ENCODE assay signal across 8 mouse cellular contexts in the genomic region with DNA sequence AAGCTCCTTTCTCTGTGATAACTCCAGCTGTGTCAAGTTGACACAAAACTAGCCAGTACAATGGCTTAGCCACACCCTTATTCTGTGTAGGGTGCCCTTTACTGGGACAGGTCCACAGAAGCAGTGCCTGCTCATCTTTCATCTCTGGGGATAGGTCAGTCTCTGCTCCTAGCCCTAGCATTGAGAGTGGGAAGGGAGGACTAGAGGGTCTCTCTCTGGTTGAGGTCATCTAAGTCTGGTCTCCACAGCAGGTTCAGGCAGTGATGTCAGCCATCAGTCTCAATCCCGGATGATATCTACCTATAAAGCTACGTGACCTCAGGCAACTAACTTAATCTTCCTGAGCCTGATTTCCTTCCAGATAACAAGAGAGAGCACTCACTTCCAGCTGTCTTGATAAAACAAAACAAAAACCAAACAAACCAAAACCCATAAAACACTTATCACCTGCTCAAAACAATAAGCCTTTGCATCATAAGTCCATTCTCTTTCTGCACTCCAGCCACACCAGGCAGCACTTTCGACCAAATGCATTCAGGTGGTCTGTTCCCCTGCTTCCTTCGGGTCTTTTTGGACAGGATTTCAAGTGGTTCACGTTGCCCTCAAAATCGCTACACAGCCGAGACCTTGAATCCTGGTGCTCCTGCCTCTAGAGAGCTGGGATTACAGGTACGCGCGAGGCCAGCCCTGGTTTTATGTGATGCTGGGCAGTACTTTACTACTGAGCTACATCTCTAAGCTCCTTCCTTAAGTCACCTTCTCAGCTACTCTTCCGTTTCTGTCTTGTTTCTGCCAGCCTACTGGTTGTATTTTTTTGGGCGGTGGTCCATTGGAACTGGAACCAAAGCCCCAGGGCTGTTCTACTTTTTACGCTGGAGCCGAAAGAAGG. TPM values are rescaled to one million over a fixed set of nuclear protein-coding genes. Genes with fewer than 3 reads are reported as not detected.
DNase-seq lines count a peak whose midpoint lies in the region; ATAC-seq and TF ChIP-seq lines count a peak whose summit lies in the region.

No protein-coding gene starts in this region.

- no peaks in the 10 kb centered on the region for H3K79me3 ChIP-seq in C2C12 (ENCODE audit: low read depth)

- peak overlapping the region; percentile 69 for H3K27ac ChIP-seq in liver, embryonic 12.5 days

- peak; percentile 29; the same call in 1 of the 2 replicates for ATAC-seq in frontal cortex, adult (ENCODE audit: low TSS enrichment)
- peak; percentile 7; the same call in 1 of the 2 replicates for ATAC-seq in liver, embryonic 12.5 days

- H3K27me3 ChIP-seq in C2C12 (ENCODE audit: control insufficient read depth, insufficient read depth, insufficient read length): no peaks in the 10 kb centered on the region
- peaks cover 8% of the 10 kb centered on the region for H3K27me3 ChIP-seq in erythroblast, embryonic 14.5 days (ENCODE audit: control insufficient read depth)
- H3K27me3 ChIP-seq in liver, embryonic 12.5 days (replicated peaks): no peaks in the 10 kb centered on the region

- H3K9ac ChIP-seq in liver, embryonic 12.5 days: peak overlapping the region; percentile 72

- peak overlapping the region; percentile 49 for H3ac ChIP-seq in C2C12 (ENCODE audit: control insufficient read depth, insufficient read length, low read depth)

- no peaks in the 10 kb centered on the region for H3K9me3 ChIP-seq in erythroblast, embryonic 14.5 days (ENCODE audit: control insufficient read depth, low read length)
- no peaks in the 10 kb centered on the region for H3K9me3 ChIP-seq in liver, embryonic 12.5 days (replicated peaks)

- peak overlapping the region; percentile 12 for H3K4me3 ChIP-seq in C2C12 (ENCODE audit: insufficient read depth, poor library complexity, severe bottlenecking)
- peak overlapping the region; percentile 68 for H3K4me3 ChIP-seq in erythroblast, embryonic 14.5 days (replicated peaks)
- H3K4me3 ChIP-seq in liver, embryonic 12.5 days: peak overlapping the region; percentile 60

- H3K4me1 ChIP-seq in erythroblast, embryonic 14.5 days (ENCODE audit: control insufficient read depth): peaks cover 43% of the 10 kb centered on the region
- peaks cover 50% of the 10 kb centered on the region for H3K4me1 ChIP-seq in liver, embryonic 12.5 days

- no peak for TF ChIP-seq CTCF in C2C12 (IDR thresholded peaks at IDR 0.05; ENCODE audit: control insufficient read depth, insufficient read depth, insufficient read length)

- no peak for DNase-seq in frontal cortex, adult 2 months (ENCODE audit: extremely low spot score in 1 of 2, low spot score in 1 of 2)
- DNase-seq in adrenal gland, postnatal 10 days: no peak
- DNase-seq in T-cell, adult 2 months (ENCODE audit: low spot score): no peak
- DNase-seq in layer of hippocampus, postnatal 14 days (ENCODE audit: low spot score in 2 of 2): no peak

- no peaks in the 10 kb centered on the region for H3K79me2 ChIP-seq in C2C12 (ENCODE audit: control insufficient read depth, insufficient read depth)

- H3K4me2 ChIP-seq in liver, embryonic 12.5 days: peak overlapping the region; percentile 81

- no peaks in the 10 kb centered on the region for H3K36me3 ChIP-seq in C2C12 (ENCODE audit: control insufficient read depth, insufficient read depth)
- no peaks in the 10 kb centered on the region for H3K36me3 ChIP-seq in erythroblast, embryonic 14.5 days (ENCODE audit: control insufficient read depth)
- H3K36me3 ChIP-seq in liver, embryonic 12.5 days: peaks cover 6% of the 10 kb centered on the region; the same call in 1 of the 2 replicates

- 6% methylated on average over 14 of the region's 14 CpGs for WGBS in liver, embryonic 12.5 days (ENCODE audit: insufficient replicate concordance)

TF ChIP-seq in C2C12, 6 proteins besides CTCF, POLR2A, EP300 and RAD21:
- TF ChIP-seq FOSL1 (IDR thresholded peaks at IDR 0.05; ENCODE audit: insufficient read depth, low read length, poor library complexity, severe bottlenecking) (no peak), MYOD1 (IDR thresholded peaks at IDR 0.05; ENCODE audit: control insufficient read depth, insufficient read length, low read depth) (no peak), MAX (IDR thresholded peaks at IDR 0.05) (no peak), MYOG (IDR thresholded peaks at IDR 0.05; ENCODE audit: control insufficient read depth, extremely low read depth, insufficient read length) (no peak), USF1 (IDR thresholded peaks at IDR 0.05; ENCODE audit: low read depth) (no peak), CEBPB (IDR thresholded peaks at IDR 0.05; ENCODE audit: low read depth) (no peak)
TF ChIP-seq in C2C12: peak in this region for 0.

RNA-seq across cellular contexts. Expression of a gene that starts 8.6 kb away (rescaled TPM):
- 17.9 and 19.1 TPM in 2 replicates for polyA plus RNA-seq in frontal cortex, adult 2 months (2012; rRNA removed)
- 23.6 TPM for polyA plus RNA-seq in C2C12 (2012; fragmentation: generic; extraction: Trizol)
- 0.01 TPM in 1 of 2 replicates, not detected in the other for polyA plus RNA-seq in erythroblast, embryonic 14.5 days (2012)
- 6.1 and 7.3 TPM in 2 replicates for polyA plus RNA-seq in liver, embryonic 12.5 days (2016; fragmentation: Nextera tagmentation; extraction: Ambion mirVana)
- 10 to 100 TPM; 22.9 to 34.3 TPM for total RNA-seq in adrenal gland, postnatal 10 days (2021)
- 10 to 100 TPM; 19.8 to 30.5 TPM for total RNA-seq in layer of hippocampus, postnatal 14 days (2021)

RNA-seq across cellular contexts. Expression of a gene that starts 26.2 kb away (rescaled TPM):
- 6.9 and 7.2 TPM in 2 replicates for polyA plus RNA-seq in frontal cortex, adult 2 months (2012; rRNA removed)
- 19.0 TPM for polyA plus RNA-seq in C2C12 (2012; fragmentation: generic; extraction: Trizol)
- 1.0 and 1.3 TPM in 2 replicates for polyA plus RNA-seq in erythroblast, embryonic 14.5 days (2012)
- 13.3 and 14.3 TPM in 2 replicates for polyA plus RNA-seq in liver, embryonic 12.5 days (2016; fragmentation: Nextera tagmentation; extraction: Ambion mirVana)
- total RNA-seq in adrenal gland, postnatal 10 days (2021): 10 to 100 TPM in 1 of 2 experiments, 1 to 10 TPM in 1; 6.5 to 12.3 TPM
- 1 to 10 TPM; 3.2 to 4.5 TPM for total RNA-seq in layer of hippocampus, postnatal 14 days (2021)

RNA-seq across cellular contexts. Expression of a gene that starts 38.9 kb away (rescaled TPM):
- 95.5 and 119 TPM in 2 replicates for polyA plus RNA-seq in frontal cortex, adult 2 months (2012; rRNA removed)
- polyA plus RNA-seq in C2C12 (2012; fragmentation: generic; extraction: Trizol): 94.8 TPM
- polyA plus RNA-seq in erythroblast, embryonic 14.5 days (2012): 15.1 and 16.3 TPM in 2 replicates
- 76.2 and 81.9 TPM in 2 replicates for polyA plus RNA-seq in liver, embryonic 12.5 days (2016; fragmentation: Nextera tagmentation; extraction: Ambion mirVana)
- total RNA-seq in adrenal gland, postnatal 10 days (2021): 100 to 1,000 TPM; 115 to 116 TPM
- 10 to 100 TPM; 69.5 to 80.1 TPM for total RNA-seq in layer of hippocampus, postnatal 14 days (2021)

RNA-seq across cellular contexts. Expression of a gene that starts 44.3 kb away (rescaled TPM):
- 7.7 and 8.1 TPM in 2 replicates for polyA plus RNA-seq in frontal cortex, adult 2 months (2012; rRNA removed)
- polyA plus RNA-seq in C2C12 (2012; fragmentation: generic; extraction: Trizol): 11.4 TPM
- not detected in 2 replicates for polyA plus RNA-seq in erythroblast, embryonic 14.5 days (2012)
- polyA plus RNA-seq in liver, embryonic 12.5 days (2016; fragmentation: Nextera tagmentation; extraction: Ambion mirVana): 5.1 and 5.6 TPM in 2 replicates
- 100 to 1,000 TPM in 1 of 2 experiments, 10 to 100 TPM in 1; 35.9 to 108 TPM for total RNA-seq in adrenal gland, postnatal 10 days (2021)
- total RNA-seq in layer of hippocampus, postnatal 14 days (2021): 10 to 100 TPM; 24.0 to 24.2 TPM

RNA-seq across cellular contexts. Expression of a gene that starts 53.9 kb away (rescaled TPM):
- polyA plus RNA-seq in frontal cortex, adult 2 months (2012; rRNA removed): 5.9 and 6.9 TPM in 2 replicates
- polyA plus RNA-seq in C2C12 (2012; fragmentation: generic; extraction: Trizol): 49.6 TPM
- 0.01 and 0.19 TPM in 2 replicates for polyA plus RNA-seq in erythroblast, embryonic 14.5 days (2012)
- 4.7 and 5.0 TPM in 2 replicates for polyA plus RNA-seq in liver, embryonic 12.5 days (2016; fragmentation: Nextera tagmentation; extraction: Ambion mirVana)
- total RNA-seq in adrenal gland, postnatal 10 days (2021): 10 to 100 TPM; 10.0 to 14.7 TPM
- total RNA-seq in layer of hippocampus, postnatal 14 days (2021): 1 to 10 TPM; 6.4 to 9.0 TPM

Comparison
In these comparisons a context has a peak if more than half of its experiments do, and no peak if none do; other contexts are left out.
1. H3K4me3 ChIP-seq: peak in every context shown above with its lines; median percentile 68 in erythroblast, embryonic 14.5 days; 60 in liver, embryonic 12.5 days; 12 in C2C12.